Mouse (Mus musculus) brain, embryonic 14.5 days (tissue): Measurements from ENCODE around the gene Thsd7a. TPM values are rescaled to one million over a fixed set of nuclear protein-coding genes. Genes with fewer than 3 reads are reported as not detected.
A peak's percentile ranks its signal among the peaks of the same experiment; 100 is the strongest.

Experiments used
- DNase-seq: peaks from one replicate; pipeline ENCODE4 v3.0.0-alpha.2; 2011; ENCODE audit warnings: low read depth
- CTCF ChIP-seq: fragments of 200-500 bp; IDR thresholded peaks from 2 replicates; pipeline ENCODE4 v1.5.1; 2012; ENCODE audit warnings: inconsistent platforms, mild to moderate bottlenecking, moderate library complexity, borderline replicate concordance; ENCODE audit not compliant: insufficient read depth, insufficient read length; ENCODE audit errors: extremely low read depth
- POLR2A ChIP-seq: fragments of 200-500 bp; IDR thresholded peaks from 2 replicates; pipeline ENCODE4 v1.6.1; 2012; ENCODE audit warnings: mild to moderate bottlenecking, inconsistent platforms, borderline replicate concordance; ENCODE audit not compliant: poor library complexity, insufficient read depth, insufficient read length, severe bottlenecking; ENCODE audit errors: extremely low read depth
- polyA plus RNA-seq: library from polyadenylated mRNA; depleted of rRNA; stranded (reverse); fragments of >200 nt; gene quantifications from 2 replicates; pipeline ENCODE4 v1.2.3, GENCODE M21; 2012

Thsd7a gene
- polyA plus RNA-seq, 1 experiment, result 25.8 TPM

DNA sequence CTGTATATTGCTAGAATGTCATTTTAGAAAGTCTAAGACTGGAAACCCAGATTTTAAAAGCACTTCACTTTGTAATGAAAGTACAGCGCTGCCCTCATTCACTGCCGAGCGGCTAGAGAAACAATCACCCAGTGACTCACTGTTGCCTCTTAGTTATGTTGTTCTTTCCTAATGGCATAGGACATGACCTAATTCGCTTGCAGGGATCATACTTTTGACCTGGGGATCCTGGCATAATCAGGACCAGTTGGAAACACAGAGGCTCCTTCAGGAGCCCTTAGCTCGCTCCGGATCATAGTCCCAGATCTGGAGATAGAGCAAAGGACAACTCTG is 790 bp downstream of the Thsd7a start:
- TF ChIP-seq CTCF (no peak), POLR2A (no peak)
- no peak for DNase-seq

DNA sequence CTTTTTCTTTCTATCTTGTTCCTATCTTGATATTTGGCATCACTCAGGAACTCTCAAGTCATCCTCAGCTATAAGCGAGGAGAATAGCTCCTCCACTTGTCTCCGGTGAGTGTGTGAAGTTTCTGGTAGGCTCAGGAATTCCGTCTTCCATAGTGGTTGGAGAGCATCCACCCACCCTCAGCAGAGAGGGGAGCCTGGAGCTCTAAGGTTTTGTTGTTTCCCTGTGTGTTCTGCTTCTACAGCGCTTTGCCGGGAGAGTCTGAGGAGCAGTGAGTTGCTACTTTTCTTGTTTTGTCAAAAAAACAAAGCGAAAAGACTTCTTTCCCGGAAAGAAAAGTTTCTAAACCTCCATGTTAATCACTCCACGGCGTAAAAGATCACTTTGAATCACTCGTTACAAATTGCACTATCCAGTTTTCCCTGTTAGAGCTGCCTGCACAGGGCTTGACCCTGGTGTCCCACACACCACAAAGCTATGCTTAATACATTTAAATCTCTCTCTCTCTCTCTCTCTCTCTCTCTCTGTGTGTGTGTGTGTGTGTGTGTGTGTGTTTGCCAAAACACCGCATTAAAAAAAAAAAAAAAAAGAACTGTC is 1.3 kb downstream of the Thsd7a start:
- TF ChIP-seq CTCF, result no peak
- TF ChIP-seq POLR2A, result no peak
- DNase-seq, result peak; percentile 70

DNA sequence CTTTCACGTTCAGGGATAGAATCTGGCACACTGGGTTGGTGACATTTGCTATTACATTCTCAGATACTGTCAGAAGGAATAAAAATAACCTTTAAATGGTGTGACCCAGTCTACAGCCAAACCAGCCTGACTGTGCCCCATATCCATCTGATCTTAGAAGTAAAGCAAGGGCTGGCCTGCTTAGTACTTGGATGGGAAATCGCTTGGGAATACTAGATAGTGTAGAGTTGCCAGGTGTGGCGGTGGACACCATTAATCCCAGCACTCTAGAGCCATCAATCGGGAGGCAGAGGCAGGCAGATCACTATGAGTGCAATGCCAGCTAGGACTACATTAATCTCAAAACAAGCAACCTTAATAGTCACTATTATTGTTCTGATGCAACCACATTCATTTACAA is 6.4 kb downstream of the Thsd7a start:
- TF ChIP-seq CTCF, result no peak
- TF ChIP-seq POLR2A, result no peak
- DNase-seq, result no peak

DNA sequence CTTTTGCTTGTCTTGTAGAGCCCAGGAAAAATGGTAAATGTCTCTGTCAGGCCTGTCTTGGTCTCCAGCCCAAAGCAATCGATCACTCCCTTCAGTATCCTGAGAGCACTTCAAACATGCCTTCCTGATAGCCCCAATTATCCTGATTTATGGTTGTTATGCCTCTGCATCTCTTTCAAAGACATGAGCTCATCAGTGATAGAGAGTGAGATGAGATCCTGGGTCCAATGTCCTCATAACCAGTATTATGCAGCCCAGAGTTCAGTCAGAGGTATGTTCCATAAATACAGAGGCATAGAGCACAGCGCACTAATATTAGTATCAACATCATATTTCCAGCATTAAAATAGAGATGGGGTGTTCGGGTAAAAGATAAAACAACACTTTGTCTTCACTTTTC is 15.3 kb downstream of the Thsd7a start:
- DNase-seq, result no peak
- TF ChIP-seq POLR2A, result no peak
- TF ChIP-seq CTCF, result no peak

DNA sequence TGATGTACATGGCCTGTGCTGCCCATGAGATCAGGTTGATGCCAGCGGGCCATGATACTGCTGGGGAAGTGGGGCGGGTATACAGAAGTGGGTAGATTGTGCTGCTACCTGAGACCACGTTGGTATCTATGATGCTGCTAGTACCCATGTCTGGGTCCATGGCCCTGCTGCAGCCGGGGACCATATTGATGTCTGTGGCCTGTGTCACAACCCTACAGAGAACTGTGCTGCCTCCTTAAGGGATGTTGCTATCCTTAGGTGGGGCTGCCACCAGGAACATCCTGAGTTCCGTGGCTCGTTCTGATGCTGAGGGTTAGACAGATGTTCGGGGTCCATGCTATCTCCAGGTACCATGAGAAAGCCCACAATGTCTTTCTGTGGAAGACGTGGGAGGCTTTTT is 33.1 kb downstream of the Thsd7a start:
- DNase-seq, result no peak
- TF ChIP-seq CTCF (no peak), POLR2A (no peak)

DNA sequence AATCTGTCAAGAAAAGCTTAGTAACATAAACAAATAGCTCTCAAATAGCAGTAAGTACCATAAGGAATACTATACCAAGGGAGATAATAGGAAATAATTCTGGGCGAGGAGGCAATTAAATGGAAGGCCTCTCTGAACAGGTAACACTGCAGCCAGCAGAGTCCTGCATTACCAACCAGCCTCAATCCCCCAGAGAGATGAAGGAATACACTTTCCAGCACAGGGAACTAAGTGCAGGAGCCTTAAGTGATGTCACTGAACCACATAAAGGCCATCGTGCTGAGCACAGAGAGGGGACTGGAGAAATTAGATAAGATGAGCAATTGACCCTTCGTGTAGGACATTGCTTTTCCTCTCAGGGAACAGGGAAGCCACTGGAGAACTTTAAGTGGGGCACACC is 36.6 kb downstream of the Thsd7a start:
- no peak for TF ChIP-seq CTCF
- TF ChIP-seq POLR2A, result no peak
- DNase-seq, result peak; percentile 20

DNA sequence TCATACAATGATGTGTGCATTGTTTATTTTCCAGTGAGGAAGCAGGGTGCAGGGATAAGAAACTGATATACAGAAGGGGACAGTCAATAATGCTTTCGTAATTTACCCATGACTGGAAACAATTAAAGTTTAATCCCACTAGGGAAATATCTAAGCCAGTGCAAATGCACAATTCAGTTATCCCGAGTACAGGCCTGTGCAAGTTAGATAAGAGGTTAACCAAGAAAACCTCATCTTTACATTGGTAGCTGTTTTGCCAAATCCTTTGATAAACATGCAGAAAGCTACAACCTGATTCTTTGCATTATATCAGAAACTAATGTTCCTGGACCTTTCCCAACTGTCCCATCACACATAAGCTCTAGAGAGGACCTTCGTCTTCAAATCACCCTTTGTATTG is 46.3 kb downstream of the Thsd7a start:
- TF ChIP-seq CTCF, result no peak
- no peak for TF ChIP-seq POLR2A

DNA sequence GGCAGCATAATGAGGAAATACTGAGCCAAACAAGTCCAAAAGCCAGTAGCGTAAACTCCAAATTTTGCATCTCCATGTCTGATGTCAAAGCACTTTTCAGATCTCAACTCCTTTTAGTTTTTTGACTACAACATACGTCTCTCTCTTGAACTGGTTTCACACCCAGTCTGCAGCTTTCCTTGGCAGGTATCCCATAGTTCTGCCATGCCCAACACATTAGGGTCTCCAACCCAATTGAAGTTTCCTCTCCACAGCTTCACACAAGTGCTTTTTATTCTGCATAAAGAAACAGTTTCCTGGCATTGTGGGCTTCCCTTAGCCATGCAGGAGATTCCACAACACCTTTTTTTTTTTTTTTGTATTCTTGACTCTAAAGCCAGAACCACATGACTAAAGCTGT is 50.1 kb downstream of the Thsd7a start:
- TF ChIP-seq CTCF (no peak), POLR2A (no peak)
- DNase-seq, result peak; percentile 18

More for the DNA sequence above, 46.3 kb downstream of the Thsd7a start:
- peak; percentile 35 for DNase-seq

DNA sequence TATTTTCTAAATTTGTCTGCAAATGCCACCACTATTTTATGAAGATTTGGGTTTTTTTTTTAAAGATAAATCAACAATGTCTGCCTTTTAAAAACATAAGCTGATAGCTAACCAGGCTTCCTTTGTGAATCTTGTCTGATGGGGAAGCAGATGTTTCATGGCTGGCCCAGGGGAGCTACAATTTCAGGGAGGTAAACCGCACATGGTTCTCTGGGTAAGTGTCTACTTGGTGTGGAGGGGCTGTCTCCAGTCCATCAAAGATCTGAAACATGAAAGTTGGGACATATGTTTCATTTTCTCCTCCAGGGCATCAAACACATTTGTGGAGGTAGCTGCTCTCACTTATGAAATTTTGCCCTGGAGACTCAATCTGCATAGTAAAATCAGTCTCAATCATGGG is 55.5 kb downstream of the Thsd7a start:
- peak; percentile 50 for DNase-seq
- no peak for TF ChIP-seq POLR2A

DNA sequence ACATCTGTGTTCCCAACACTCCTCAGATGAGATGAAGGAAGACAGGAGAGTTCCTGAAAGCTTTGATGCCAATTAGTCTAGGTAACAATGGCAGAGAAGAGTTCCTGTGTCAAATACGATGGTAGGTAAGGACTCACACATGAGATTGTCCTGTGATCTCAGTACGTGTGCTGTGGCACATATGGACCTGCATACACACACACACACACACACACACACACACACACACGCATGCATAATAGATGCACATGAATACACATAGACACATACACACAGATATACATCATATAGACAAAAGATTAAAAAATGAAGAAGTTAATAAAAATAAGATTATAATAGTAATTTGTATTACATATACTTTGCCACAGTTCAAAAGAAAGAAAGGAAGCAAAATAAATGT is 56.0 kb downstream of the Thsd7a start:
- TF ChIP-seq CTCF, result no peak
- no peak for TF ChIP-seq POLR2A

DNA sequence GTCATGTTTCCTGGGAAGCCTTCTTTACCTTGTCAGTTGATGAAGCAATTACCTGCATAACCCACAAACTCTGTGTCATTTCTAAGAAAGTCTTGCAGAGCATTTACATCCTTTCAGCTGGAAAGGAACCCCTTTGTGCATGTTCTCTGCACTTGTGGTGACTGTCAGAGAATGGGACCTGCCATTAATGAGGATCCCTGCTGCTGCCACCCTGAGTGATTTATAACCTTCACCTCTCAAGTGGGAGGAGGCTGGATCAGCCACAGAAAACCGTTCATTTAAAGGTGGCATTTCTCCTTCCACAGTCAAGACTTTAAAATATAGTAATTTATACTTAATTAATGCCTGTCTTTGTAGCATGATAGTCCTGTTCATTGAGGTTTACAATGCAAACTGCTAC is 99.6 kb downstream of the Thsd7a start:
- TF ChIP-seq CTCF, result no peak
- TF ChIP-seq POLR2A, result no peak
- peak; percentile 52 for DNase-seq

More for the DNA sequence above, 56.0 kb downstream of the Thsd7a start:
- peak; percentile 8 for DNase-seq

DNA sequence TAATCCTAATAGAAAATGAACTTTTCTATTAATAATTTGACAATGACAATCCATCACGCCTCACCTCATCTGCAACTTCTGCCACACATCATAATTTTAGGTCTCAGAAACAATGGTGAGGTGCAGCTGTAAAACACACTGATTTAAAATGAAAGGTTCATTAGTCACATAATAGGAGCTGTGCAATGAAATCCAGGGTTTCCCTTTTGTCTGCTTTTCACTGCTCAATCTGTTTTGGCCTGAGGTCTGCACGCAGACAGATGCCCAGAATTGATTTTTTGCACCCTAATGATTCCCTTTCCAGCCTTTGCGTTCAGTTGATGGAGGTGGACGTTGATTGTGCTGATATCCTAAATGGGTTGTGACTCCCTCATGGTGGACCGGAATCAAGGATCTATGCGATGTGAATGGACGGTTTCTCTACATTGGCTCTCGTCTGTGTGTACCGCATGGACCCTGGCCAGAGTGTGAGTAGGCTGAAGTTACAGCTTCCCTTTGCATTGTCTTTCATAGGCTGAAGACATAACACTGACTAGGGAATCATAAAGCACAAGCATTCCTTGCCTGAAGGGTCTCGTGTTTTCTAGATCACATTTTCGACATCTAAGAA is 120.5 kb downstream of the Thsd7a start:
- TF ChIP-seq CTCF, result no peak
- no peak for TF ChIP-seq POLR2A
- DNase-seq, result peak; percentile 22
